Mouse (Mus musculus) bone marrow macrophage, adult 2 months (primary cell): ENCODE measurements around the gene Usp54.

Source experiments
- CTCF ChIP-seq: IDR thresholded peaks from 2 replicates; pipeline ENCODE4 v1.5.1; 2012; ENCODE audit warnings: low read depth, mild to moderate bottlenecking, low read length, moderate library complexity
- POLR2A ChIP-seq: IDR thresholded peaks from 2 replicates; pipeline ENCODE4 v1.6.1; 2012; ENCODE audit warnings: mild to moderate bottlenecking, low read depth, low read length, borderline replicate concordance

GRCm38 (mm10) chr14:20658326-20658725 lies 17.5 kb upstream of the Usp54 start:
- TF ChIP-seq POLR2A (no peak), CTCF (no peak)
